Mouse (Mus musculus) limb, embryonic 10.5 days (tissue): Measurements from ENCODE around the gene Rnd1. TPM values are rescaled to one million over a fixed set of nuclear protein-coding genes. Genes with fewer than 3 reads are reported as not detected.
A peak's percentile ranks its signal among the peaks of the same experiment; 100 is the strongest.

Experiments
- DNase-seq: peaks from one replicate; pipeline ENCODE4 v3.0.0-alpha.2; 2017; ENCODE audit warnings: low spot score
- H3K27ac ChIP-seq: fragments of 300-500 bp; sonication (generic); 2 replicates; pipeline ENCODE4 v1.5.1; 2016; ENCODE audit warnings: mild to moderate bottlenecking
- H3K27me3 ChIP-seq: fragments of 300-500 bp; sonication (generic); 2 replicates; pipeline ENCODE4 v1.6.1; 2016; ENCODE audit warnings: low read depth, mild to moderate bottlenecking; ENCODE audit not compliant: poor library complexity, severe bottlenecking
- H3K36me3 ChIP-seq: fragments of 300-500 bp; sonication (generic); 2 replicates; pipeline ENCODE4 v1.6.1; 2016; ENCODE audit warnings: mild to moderate bottlenecking, moderate library complexity
- H3K4me1 ChIP-seq: fragments of 300-500 bp; sonication (generic); 2 replicates; pipeline ENCODE4 v1.6.1; 2016
- H3K4me3 ChIP-seq: fragments of 300-500 bp; sonication (generic); 2 replicates; pipeline ENCODE4 v1.5.1; 2016; ENCODE audit warnings: mild to moderate bottlenecking, moderate library complexity
- H3K9me3 ChIP-seq: fragments of 300-500 bp; sonication (generic); replicated peaks from 2 replicates; pipeline ENCODE4 v1.6.1; 2016; ENCODE audit warnings: mild to moderate bottlenecking
- WGBS: fragments of 180-500 bp; shearing (Covaris S2); methylation state at CpG from one replicate; pipeline ENCODE4 v1.1.7; 2016; 5-methylcytosine and 5-hydroxymethylcytosine counted together
- polyA plus RNA-seq: library from polyadenylated mRNA; unstranded; fragments of >200 nt; fragmentation: Nextera tagmentation; extraction: Ambion mirVana; gene quantifications from 2 replicates; pipeline ENCODE4 v1.2.1, GENCODE M21; 2016

The Rnd1 gene
- polyA plus RNA-seq, 1 experiment from 2014 or later, result 0.38 TPM

DNA sequence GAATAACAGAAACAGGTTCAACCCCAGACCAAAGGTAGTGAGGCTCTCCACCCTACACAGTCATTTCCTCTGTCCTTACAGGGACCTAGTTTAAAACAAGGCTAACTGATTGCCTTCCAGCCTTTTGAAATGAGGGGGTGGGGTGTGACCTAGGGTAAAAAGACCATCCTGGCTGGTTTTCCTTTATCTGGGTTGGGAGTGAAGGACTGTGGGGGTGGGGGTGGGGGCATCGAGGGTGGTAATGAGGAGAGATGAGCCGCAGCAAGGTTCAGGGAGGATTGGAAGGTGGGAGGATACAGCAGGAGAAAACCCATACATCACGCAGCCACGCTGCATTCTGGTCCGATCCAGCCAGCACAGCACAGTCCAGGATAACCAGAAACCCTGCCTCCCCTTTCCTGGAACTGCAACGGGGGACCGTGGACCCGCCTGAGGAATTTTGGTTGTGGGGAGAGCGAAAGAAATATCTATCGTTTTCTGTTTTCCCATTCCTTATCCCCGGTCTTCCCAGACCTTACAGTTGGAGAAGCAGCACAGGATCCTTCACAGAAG lies 2.2 kb downstream of the Rnd1 start:
- Histone ChIP-seq H3K9me3 (no peaks in the 10 kb centered on the region), H3K27me3 (peaks cover 73% of the 10 kb centered on the region), H3K4me1 (peaks cover 33% of the 10 kb centered on the region), H3K27ac (no peak overlapping the region), H3K36me3 (no peaks in the 10 kb centered on the region), H3K4me3 (no peak overlapping the region)
- WGBS, result 24% methylated on average over 11 of the region's 11 CpGs
- no peak for DNase-seq

DNA sequence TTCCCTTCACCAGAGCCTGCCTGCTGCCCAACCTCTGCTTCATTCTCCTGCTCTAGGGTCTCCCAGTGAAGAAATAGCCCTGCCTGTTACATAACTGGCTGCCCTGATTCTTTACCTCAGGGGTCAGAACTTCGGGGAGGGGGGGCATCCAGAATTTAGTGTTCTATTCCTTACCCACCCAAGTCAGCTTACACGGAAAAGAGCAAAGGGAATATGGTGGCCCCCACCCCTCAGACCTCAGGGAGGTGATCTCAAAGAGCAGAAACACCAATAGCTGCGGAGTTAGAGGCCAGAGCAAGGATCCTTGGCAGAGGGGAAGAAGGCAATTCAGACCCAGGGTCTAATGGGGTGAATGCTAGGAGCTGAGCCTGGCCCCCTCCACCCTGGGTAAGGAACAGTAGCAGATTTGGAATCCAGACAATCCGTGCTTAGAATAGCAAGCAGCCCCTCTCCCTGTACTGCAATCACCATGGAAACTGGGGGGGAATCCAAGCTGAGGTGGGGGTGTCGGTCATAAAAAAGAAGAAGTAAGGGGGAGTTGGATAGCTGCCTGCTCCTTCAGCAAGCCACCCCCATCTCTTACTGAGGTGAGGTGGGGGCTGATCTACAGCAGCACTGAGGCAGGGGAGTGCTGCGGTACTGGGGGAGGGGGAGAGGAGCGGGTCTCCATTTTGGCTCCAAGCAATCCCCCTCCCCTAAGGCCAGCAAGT lies 2.8 kb downstream of the Rnd1 start:
- no peaks in the 10 kb centered on the region for H3K36me3 ChIP-seq
- H3K9me3 ChIP-seq, result no peaks in the 10 kb centered on the region
- no peak overlapping the region for H3K27ac ChIP-seq
- 39% methylated on average over 7 of the region's 7 CpGs for WGBS
- peaks cover 67% of the 10 kb centered on the region for H3K27me3 ChIP-seq
- H3K4me1 ChIP-seq, result peaks cover 33% of the 10 kb centered on the region
- no peak overlapping the region for H3K4me3 ChIP-seq
- DNase-seq, result no peak

DNA sequence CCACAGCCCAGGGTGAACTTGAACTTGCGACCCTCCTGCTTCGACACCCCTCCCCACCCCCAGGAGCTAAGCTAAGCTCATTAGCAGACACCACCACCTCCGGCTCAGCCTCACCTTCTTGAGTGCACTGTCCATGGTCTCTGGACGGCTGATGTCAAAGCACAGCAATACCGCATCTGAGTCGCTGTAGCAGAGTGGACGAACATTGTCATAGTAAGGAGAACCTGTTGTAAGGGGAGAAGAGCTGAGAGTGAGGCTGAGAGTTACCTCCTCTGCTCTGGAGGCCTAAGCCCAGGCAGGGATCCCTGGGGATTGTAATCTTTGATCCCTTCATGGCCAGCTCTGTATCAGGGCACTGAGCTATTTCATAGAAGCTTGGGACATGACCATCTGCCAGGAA lies 3.5 kb downstream of the Rnd1 start:
- Histone ChIP-seq H3K36me3 (no peaks in the 10 kb centered on the region), H3K27me3 (peaks cover 60% of the 10 kb centered on the region), H3K4me3 (no peak overlapping the region), H3K27ac (no peak overlapping the region), H3K4me1 (peaks cover 33% of the 10 kb centered on the region), H3K9me3 (no peaks in the 10 kb centered on the region)
- no peak for DNase-seq
- 81% methylated on average over 7 of the region's 7 CpGs for WGBS

DNA sequence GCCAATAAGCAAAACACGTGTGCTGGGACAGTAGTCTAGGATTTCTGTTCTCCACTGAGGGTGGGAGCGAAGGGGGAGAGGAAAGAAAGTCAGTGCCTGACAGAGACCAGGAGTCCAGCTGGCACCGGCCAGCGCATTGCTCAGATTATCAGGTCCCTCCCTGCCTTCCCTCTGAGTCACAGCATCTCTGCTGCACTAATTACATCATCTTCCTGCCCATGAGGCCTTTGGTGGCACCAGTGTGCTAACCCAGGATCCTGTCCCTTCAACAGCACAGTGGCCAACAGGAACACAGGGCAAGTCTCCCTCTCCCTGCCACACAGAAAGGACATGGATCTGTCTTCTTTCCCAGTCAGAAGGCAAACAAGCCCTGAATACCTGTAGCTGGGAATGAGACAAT lies 4.7 kb downstream of the Rnd1 start:
- DNase-seq, result no peak
- Histone ChIP-seq H3K9me3 (no peaks in the 10 kb centered on the region), H3K4me3 (no peak overlapping the region), H3K27me3 (peaks cover 49% of the 10 kb centered on the region), H3K36me3 (no peaks in the 10 kb centered on the region), H3K4me1 (peaks cover 33% of the 10 kb centered on the region), H3K27ac (no peak overlapping the region)
- WGBS, result 78% methylated on average over 4 of the region's 4 CpGs

DNA sequence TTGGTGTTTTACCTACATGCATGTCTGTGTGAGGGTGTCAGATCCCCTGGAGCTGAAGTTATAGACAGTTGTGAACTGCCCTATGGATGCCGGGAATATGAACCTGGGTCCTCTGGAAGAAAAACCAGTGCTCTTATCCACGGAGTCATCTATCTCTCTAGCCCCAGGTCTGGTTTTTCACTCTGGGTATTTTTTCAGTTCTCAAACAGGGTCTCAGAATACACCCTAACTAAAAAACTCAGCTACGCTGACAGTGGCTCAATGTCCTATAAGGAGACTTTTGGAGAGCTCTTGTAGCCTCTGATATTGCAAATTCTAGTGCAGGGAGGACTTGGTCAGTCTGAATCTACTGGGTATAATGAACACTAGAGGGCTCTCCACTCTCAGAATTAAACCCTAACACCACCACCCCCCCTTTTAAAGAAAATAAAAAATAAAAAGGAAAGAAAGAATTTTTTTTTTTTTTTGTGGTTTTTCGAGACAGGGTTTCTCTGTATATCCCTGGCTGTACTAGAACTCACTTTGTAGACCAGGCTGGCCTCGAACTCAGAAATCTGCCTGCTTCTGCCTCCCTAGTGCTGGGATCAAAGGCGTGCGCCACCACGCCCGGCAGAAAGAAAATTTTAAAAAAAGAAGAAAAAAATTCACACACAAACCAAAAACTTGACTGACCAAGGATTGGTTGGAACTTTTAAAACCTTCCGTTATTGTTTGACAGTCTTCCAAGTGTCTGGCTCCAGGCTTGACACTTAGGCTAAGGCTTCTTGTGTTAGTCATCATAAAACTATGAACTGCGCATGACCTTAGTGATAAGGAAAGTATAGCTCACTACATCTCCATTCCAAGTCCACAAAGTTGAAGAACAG lies 13.0 kb downstream of the Rnd1 start:
- Histone ChIP-seq H3K36me3 (peaks cover 18% of the 10 kb centered on the region), H3K4me1 (peaks cover 9% of the 10 kb centered on the region; the same call in 1 of the 2 replicates), H3K9me3 (no peaks in the 10 kb centered on the region), H3K27ac (no peak overlapping the region), H3K4me3 (no peak overlapping the region), H3K27me3 (no peaks in the 10 kb centered on the region)
- DNase-seq, result no peak
- WGBS, result 81% methylated on average over 11 of the region's 11 CpGs

DNA sequence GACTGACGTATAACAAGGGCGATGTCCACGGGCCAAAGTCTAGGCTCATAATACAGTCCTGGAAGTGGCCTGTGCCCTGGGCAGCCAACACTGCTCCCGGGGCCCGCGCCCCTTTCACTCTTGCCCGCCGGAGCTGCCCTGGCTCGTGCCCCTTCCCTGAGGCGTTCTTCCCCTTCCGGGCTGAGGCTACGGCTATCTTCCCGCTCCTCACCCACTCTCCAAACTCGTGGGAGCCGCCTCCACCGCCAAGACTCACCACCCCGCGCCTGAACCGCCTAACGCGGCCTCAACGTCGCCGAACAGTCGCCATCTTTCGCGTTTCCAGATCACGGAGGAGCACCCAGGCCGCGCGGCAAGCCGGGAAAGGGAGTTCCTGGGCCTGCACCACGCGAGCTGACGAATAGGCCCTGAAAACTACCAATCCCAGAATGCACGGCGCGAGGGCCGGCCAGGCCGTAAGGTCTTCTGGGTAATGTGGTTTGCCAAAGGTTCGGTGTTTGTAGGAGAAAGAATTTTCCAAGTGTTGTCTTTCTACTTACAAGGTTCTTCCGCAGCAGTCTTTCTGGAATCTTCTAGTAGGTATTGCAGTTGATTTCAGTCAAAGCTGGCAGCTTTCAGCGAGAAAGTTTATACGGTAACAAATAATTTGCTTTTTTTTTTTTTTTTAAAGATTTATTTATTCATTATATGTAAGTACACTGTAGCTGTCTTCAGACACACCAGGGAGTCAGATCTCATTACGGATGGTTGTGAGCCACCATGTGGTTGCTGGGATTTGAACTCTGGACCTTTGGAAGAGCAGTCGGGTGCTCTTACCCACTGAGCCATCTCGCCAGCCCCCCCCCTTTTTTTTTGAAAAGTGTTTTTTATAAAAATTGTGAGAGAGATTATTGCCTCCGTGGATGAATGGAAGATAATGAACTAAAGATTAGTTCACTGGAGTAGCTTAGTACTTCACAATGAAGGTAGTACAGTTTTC lies 14.4 kb downstream of the Rnd1 start, which contains the start of gene Ddx23:
Ddx23 (minus strand) TSS at position 328 of the 979 bp plus-strand sequence.
- Histone ChIP-seq H3K27me3 (no peaks in the 10 kb centered on the region), H3K27ac (peak within 1 kb of the TSS; percentile 98), H3K36me3 (peaks cover 32% of the 10 kb centered on the region), H3K4me1 (peaks cover 9% of the 10 kb centered on the region; the same call in 1 of the 2 replicates), H3K9me3 (no peaks in the 10 kb centered on the region), H3K4me3 (peak within 1 kb of the TSS; percentile 94)
- DNase-seq, result peak; percentile 96
- WGBS, result 5% methylated on average over 48 of the region's 48 CpGs

DNA sequence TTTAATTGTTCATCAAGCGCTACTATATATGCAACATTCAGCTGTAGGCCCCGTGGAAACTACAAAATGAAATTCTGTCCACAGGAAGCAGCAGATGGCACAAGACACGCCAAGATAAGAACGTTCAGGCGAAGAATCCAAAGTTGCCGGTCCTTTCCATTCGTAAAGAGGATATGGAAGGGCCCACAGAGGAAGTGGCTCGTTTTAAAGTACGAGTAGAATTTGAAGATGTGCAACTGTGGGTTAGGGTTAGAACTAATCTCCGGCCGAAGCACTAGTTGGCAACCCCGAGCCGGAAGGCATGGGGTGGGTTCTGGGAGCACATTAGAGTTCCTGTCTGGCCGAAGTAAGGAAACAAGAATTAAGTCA lies 15.1 kb downstream of the Rnd1 start:
- H3K27ac ChIP-seq, result peak overlapping the region; percentile 98
- no peaks in the 10 kb centered on the region for H3K9me3 ChIP-seq
- peaks cover 39% of the 10 kb centered on the region for H3K36me3 ChIP-seq
- WGBS, result 2% methylated on average over 14 of the region's 14 CpGs
- peak overlapping the region; percentile 94 for H3K4me3 ChIP-seq
- H3K27me3 ChIP-seq, result no peaks in the 10 kb centered on the region
- peaks cover 9% of the 10 kb centered on the region; the same call in 1 of the 2 replicates for H3K4me1 ChIP-seq
- DNase-seq, result no peak

DNA sequence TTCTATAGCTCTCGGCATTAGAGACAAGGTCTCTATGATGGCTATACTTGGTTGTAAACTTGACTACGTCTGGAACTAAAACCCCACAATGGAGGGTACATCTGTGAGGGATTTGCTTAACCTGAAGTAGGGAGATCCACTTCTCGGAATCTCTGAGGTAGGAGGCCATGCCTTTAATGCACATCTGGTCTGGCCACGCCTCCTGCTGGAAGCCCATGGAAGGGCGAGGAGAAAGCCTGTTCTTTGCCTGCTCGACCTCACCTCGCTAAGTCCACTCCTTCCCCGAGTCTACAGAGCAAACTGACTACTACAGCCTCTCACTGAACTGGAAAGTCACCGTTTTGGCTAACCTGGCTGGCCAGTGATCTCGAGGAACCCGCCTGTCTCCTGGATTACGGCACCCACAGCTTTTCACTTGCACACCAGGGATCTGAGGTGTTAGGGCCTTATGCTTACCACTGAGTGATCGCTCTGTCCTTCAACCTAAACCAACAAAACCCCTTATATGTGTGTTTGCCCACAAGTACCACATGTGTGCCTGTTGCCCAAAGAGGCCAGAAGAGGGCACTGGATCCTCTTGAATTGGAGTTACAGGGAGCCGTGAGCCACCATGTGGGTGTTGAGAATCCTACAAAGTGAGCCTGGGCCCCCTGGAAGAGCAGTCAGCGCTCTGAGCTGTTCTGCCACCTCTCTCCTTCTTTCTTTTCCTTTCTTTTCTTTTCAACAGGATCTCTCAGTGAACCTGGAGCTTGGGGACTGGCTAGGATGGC lies 20.1 kb downstream of the Rnd1 start:
- Histone ChIP-seq H3K27me3 (no peaks in the 10 kb centered on the region), H3K27ac (no peak overlapping the region), H3K36me3 (peaks cover 89% of the 10 kb centered on the region), H3K4me3 (no peak overlapping the region), H3K4me1 (peaks cover 9% of the 10 kb centered on the region; the same call in 1 of the 2 replicates), H3K9me3 (no peaks in the 10 kb centered on the region)
- no peak for DNase-seq
- WGBS, result 85% methylated on average over 15 of the region's 15 CpGs

DNA sequence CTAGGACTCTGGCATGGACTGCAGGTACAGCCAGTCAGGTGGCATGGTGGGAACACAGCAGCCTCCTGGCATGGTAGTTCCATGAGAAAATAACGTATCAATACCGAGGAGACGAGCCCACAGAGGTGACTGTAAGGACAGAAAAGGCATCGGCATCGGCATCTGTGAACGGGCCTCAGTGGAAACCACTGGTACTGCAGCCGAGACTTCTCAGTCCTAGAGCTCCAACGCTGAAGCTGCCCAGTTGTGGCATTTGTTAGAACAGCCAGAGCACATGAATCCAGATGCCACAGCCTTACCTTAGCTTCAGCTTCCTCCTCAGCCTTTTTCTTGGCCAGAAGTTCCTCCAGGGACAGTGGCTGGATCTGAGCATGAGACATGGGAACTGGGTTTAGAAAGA lies 25.1 kb downstream of the Rnd1 start:
- no peaks in the 10 kb centered on the region for H3K4me1 ChIP-seq
- DNase-seq, result no peak
- WGBS, result 94% methylated on average over 8 of the region's 8 CpGs
- H3K27me3 ChIP-seq, result no peaks in the 10 kb centered on the region
- no peaks in the 10 kb centered on the region for H3K9me3 ChIP-seq
- H3K36me3 ChIP-seq, result peaks cover 100% of the 10 kb centered on the region
- H3K4me3 ChIP-seq, result no peak overlapping the region
- H3K27ac ChIP-seq, result no peak overlapping the region

DNA sequence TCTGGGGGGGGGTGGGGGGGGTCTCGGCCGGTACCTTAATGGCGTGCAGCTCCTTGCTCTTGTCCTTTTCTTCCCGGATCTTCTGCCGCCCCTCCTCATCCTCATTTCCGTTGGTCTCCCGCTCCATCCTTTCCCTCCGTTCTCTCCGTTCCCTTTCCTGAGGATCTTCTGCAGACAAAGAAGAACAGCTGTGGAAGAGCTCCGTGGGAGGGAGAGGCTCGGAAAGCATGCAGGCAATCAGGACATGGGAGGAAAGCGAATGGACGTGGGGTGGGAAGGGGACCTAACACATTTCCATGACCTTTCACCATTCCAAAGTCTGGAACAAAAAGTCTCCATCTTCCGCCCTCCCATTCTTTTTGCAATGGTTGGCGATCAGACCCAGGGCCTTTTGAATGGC lies 25.8 kb downstream of the Rnd1 start:
- no peak for DNase-seq
- Histone ChIP-seq H3K27ac (no peak overlapping the region), H3K9me3 (no peaks in the 10 kb centered on the region), H3K27me3 (no peaks in the 10 kb centered on the region), H3K36me3 (peaks cover 100% of the 10 kb centered on the region), H3K4me1 (no peaks in the 10 kb centered on the region), H3K4me3 (no peak overlapping the region)
- WGBS, result 93% methylated on average over 15 of the region's 15 CpGs

DNA sequence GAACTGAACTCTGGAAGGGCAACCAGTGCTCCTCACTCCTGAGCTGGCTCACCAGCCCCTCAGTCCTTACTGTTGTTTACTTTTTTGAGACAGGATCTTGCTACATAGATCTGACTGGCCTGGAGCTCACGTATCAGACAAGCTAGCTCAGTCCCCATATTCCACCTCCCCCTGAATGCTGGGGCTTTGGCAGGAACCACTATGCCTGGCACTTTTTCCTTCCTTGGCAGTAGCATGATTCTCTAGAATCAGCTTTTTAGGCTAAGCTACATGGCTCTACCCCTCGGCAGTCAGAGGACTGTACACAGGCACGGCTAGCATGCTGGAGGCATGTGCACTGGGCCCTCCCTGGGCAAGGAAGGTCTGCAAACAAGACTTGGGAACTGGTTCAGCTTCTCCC lies 29.2 kb downstream of the Rnd1 start:
- H3K4me3 ChIP-seq, result no peak overlapping the region
- DNase-seq, result no peak
- H3K4me1 ChIP-seq, result no peaks in the 10 kb centered on the region
- no peaks in the 10 kb centered on the region for H3K9me3 ChIP-seq
- H3K27ac ChIP-seq, result no peak overlapping the region
- WGBS, result 95% methylated on average over 3 of the region's 3 CpGs
- H3K36me3 ChIP-seq, result peaks cover 100% of the 10 kb centered on the region
- no peaks in the 10 kb centered on the region for H3K27me3 ChIP-seq

DNA sequence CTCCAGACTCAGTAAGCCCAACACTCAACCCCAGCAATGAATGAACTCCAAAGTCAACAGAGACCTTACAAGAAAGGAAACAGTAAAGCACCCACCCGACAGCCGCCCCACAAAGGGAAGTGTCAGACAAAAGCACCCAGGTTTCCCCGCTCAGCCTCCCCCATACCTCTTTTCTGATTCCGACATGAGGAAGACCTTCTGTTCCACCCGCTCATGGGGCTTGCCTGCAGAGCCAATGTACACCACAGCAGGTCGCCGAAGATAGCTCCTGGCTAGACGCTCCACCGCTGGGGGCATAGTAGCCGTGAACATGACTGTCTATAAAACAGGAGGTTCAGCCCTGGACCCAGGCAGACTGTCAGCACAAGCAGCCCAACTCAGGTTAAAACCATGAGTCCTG lies 30.0 kb downstream of the Rnd1 start:
- Histone ChIP-seq H3K27me3 (no peaks in the 10 kb centered on the region), H3K4me1 (no peaks in the 10 kb centered on the region), H3K4me3 (no peak overlapping the region), H3K27ac (no peak overlapping the region), H3K36me3 (peaks cover 100% of the 10 kb centered on the region), H3K9me3 (no peaks in the 10 kb centered on the region)
- WGBS, result 93% methylated on average over 10 of the region's 10 CpGs
- DNase-seq, result no peak
